Mouse (Mus musculus) intestine, embryonic 15.5 days (tissue): ENCODE results near the gene Psmb7. TPM values are rescaled to one million over a fixed set of nuclear protein-coding genes. Genes with fewer than 3 reads are reported as not detected.

Experiments
- ATAC-seq: fragments of 200-750 bp; cut with Nextera tagmentation; 2 replicates; pipeline ENCODE4 v1.8.0; 2017; ENCODE audit warnings: moderate TSS enrichment, moderate library complexity
- H3K27ac ChIP-seq: fragments of 300-500 bp; sonication (generic); 2 replicates; pipeline ENCODE4 v1.5.1; 2015; ENCODE audit warnings: mild to moderate bottlenecking, inconsistent platforms
- H3K27me3 ChIP-seq: fragments of 300-500 bp; sonication (generic); replicated peaks from 2 replicates; pipeline ENCODE4 v1.6.1; 2015; ENCODE audit warnings: inconsistent platforms
- H3K36me3 ChIP-seq: fragments of 300-500 bp; sonication (generic); 2 replicates; pipeline ENCODE4 v1.6.1; 2015; ENCODE audit warnings: inconsistent platforms
- H3K4me1 ChIP-seq: fragments of 300-500 bp; sonication (generic); replicated peaks from 2 replicates; pipeline ENCODE4 v1.6.1; 2015; ENCODE audit warnings: inconsistent platforms
- H3K4me2 ChIP-seq: fragments of 300-500 bp; sonication (generic); replicated peaks from 2 replicates; pipeline ENCODE4 v1.6.1; 2015; ENCODE audit warnings: mild to moderate bottlenecking, inconsistent platforms
- H3K4me3 ChIP-seq: fragments of 300-500 bp; sonication (generic); replicated peaks from 2 replicates; pipeline ENCODE4 v1.5.1; 2015; ENCODE audit warnings: inconsistent platforms
- H3K9ac ChIP-seq: fragments of 300-500 bp; sonication (generic); 2 replicates; pipeline ENCODE4 v1.6.1; 2015; ENCODE audit warnings: inconsistent platforms
- H3K9me3 ChIP-seq: fragments of 300-500 bp; sonication (generic); 2 replicates; pipeline ENCODE4 v1.6.1; 2016; ENCODE audit warnings: inconsistent platforms
- WGBS: fragments of 180-500 bp; shearing (Covaris S2); methylation state at CpG from one replicate; pipeline ENCODE4 v1.1.7; 2015; 5-methylcytosine and 5-hydroxymethylcytosine counted together
- polyA plus RNA-seq: library from polyadenylated mRNA; unstranded; fragments of >200 nt; fragmentation: Nextera tagmentation; extraction: Ambion mirVana; gene quantifications from 2 replicates; pipeline ENCODE4 v1.2.1, GENCODE M21; 2015

The Psmb7 gene
- polyA plus RNA-seq, 1 experiment from 2014 or later, result 247 TPM

DNA sequence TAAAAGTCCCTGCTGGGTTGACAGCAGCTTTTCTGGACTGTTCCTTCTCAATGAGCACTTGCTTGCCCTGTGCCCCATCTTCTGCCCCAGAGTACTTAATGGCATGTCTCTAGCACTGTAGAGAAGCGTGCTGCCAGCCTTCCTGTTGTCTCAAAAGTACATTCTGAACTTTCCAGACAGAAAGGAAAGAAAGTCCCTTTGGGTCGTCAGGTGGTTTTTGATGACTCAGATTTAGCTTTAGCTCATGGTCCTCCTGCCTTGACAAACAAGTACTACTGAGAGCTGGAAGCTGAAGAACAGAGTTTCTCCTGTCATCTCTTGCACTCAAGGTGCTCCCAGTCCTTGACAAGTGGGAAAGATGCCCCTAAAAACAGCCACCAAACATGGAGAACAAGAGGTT is 33.7 kb downstream of the Psmb7 start:
- Histone ChIP-seq H3K36me3 (peaks cover 6% of the 10 kb centered on the region; the same call in 1 of the 2 replicates), H3K9ac (no peak overlapping the region), H3K9me3 (no peaks in the 10 kb centered on the region), H3K27me3 (no peaks in the 10 kb centered on the region), H3K4me1 (no peaks in the 10 kb centered on the region), H3K4me2 (no peak overlapping the region), H3K27ac (no peak overlapping the region), H3K4me3 (no peak overlapping the region)
- ATAC-seq, result no peak
- WGBS, result 92% methylated on average over 2 of the region's 2 CpGs

DNA sequence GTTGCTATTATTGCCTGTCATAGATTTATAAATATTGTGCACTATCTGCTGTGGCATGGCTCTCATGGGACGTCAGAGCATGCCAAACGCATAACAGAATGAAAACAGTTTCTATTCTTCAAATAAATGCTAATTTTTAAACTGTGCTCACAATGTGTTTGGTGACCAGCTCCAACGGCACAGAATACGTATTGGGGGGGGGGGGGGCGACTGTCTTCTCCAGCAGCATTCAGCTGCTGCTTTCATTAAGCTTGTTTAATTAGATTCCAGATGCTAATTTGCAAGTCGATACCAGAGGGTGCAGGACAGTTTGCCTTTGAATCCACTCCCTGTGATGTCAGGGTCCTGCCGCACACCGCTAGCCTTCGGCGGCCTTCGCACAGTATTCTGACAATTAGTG is 34.6 kb downstream of the Psmb7 start:
- 84% methylated on average over 11 of the region's 11 CpGs for WGBS

GRCm38 (mm10) chr2:38608831-38609309 is 35.0 kb downstream of the Psmb7 start:
- Histone ChIP-seq H3K36me3 (peaks cover 6% of the 10 kb centered on the region; the same call in 1 of the 2 replicates), H3K27me3 (no peaks in the 10 kb centered on the region)
- 82% methylated on average over 5 of the region's 5 CpGs for WGBS

More for the DNA sequence above, 34.6 kb downstream of the Psmb7 start:
- Histone ChIP-seq H3K9me3 (no peaks in the 10 kb centered on the region), H3K27me3 (no peaks in the 10 kb centered on the region), H3K4me3 (no peak overlapping the region), H3K4me1 (no peaks in the 10 kb centered on the region), H3K27ac (no peak overlapping the region), H3K9ac (no peak overlapping the region), H3K36me3 (peaks cover 6% of the 10 kb centered on the region; the same call in 1 of the 2 replicates), H3K4me2 (no peak overlapping the region)
- ATAC-seq, result no peak

GRCm38 (mm10) chr2:38607716-38608115 is 36.2 kb downstream of the Psmb7 start:
- Histone ChIP-seq H3K36me3 (peaks cover 6% of the 10 kb centered on the region; the same call in 1 of the 2 replicates), H3K9ac (no peak overlapping the region), H3K4me3 (no peak overlapping the region), H3K9me3 (no peaks in the 10 kb centered on the region), H3K4me1 (no peaks in the 10 kb centered on the region), H3K27ac (no peak overlapping the region), H3K4me2 (no peak overlapping the region), H3K27me3 (no peaks in the 10 kb centered on the region)
- WGBS, result 74% methylated on average over 1 of the region's 1 CpGs
- no peak for ATAC-seq

More at GRCm38 (mm10) chr2:38608831-38609309, 35.0 kb downstream of the Psmb7 start:
- H3K4me2 ChIP-seq, result no peak overlapping the region
- H3K9ac ChIP-seq, result no peak overlapping the region
- H3K4me3 ChIP-seq, result no peak overlapping the region
- H3K27ac ChIP-seq, result no peak overlapping the region
- H3K9me3 ChIP-seq, result no peaks in the 10 kb centered on the region
- no peaks in the 10 kb centered on the region for H3K4me1 ChIP-seq
- no peak for ATAC-seq

DNA sequence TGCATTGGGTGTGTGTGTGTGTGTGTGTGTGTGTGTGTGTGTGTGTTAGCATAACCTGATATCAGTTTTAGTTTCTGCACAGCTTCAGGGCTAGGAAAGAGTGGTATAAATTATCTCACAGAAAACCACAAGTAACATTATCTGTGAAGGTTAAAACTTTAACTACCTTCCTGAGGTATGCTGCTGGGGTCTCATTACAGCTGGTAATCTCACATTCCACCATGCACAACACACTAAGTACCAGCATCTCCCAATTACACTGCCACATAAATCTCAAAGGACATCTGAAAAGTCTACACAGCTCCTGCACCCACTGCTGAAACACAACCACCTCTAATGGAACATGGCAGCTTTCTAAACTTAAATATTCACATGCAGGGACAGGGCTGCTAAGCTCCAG is 43.0 kb downstream of the Psmb7 start:
- Histone ChIP-seq H3K27ac (no peak overlapping the region), H3K9me3 (no peaks in the 10 kb centered on the region), H3K4me1 (no peaks in the 10 kb centered on the region), H3K4me2 (no peak overlapping the region), H3K4me3 (no peak overlapping the region), H3K9ac (no peak overlapping the region), H3K36me3 (no peaks in the 10 kb centered on the region), H3K27me3 (no peaks in the 10 kb centered on the region)
- ATAC-seq, result no peak

GRCm38 (mm10) chr2:38598395-38598794 is 45.5 kb downstream of the Psmb7 start:
- ATAC-seq, result no peak
- H3K4me2 ChIP-seq, result no peak overlapping the region
- H3K4me1 ChIP-seq, result no peaks in the 10 kb centered on the region
- no peak overlapping the region for H3K4me3 ChIP-seq
- H3K36me3 ChIP-seq, result no peaks in the 10 kb centered on the region
- no peak overlapping the region for H3K27ac ChIP-seq
- no peak overlapping the region for H3K9ac ChIP-seq
- no peaks in the 10 kb centered on the region for H3K27me3 ChIP-seq
- WGBS, result 93% methylated on average over 2 of the region's 2 CpGs
- no peaks in the 10 kb centered on the region for H3K9me3 ChIP-seq

GRCm38 (mm10) chr2:38597896-38598295 is 46.0 kb downstream of the Psmb7 start:
- Histone ChIP-seq H3K27ac (no peak overlapping the region), H3K9me3 (no peaks in the 10 kb centered on the region), H3K36me3 (no peaks in the 10 kb centered on the region), H3K27me3 (no peaks in the 10 kb centered on the region), H3K4me2 (no peak overlapping the region), H3K4me1 (no peaks in the 10 kb centered on the region), H3K9ac (no peak overlapping the region), H3K4me3 (no peak overlapping the region)
- no peak for ATAC-seq
- WGBS, result 96% methylated on average over 1 of the region's 1 CpGs

DNA sequence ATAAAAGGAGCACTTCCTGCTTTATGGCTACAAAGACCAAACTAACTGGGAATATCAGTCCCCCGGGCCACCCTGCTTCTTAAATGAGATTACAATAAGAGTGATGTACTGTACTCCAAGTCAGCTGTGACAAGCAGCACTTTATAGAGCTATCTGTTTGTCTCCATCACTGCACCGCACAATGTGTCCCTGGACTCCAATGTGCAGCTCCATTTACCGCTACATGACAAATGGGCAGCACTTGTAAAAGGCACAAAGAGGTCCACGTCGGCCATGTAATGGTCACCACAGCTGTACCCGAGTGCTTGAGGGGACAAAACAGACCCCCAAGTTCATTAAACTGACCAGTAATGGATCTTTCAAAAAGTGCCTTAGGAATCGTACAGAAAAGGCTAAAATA is 49.0 kb downstream of the Psmb7 start:
- Histone ChIP-seq H3K9ac (no peak overlapping the region), H3K4me2 (no peak overlapping the region), H3K4me3 (no peak overlapping the region), H3K27me3 (no peaks in the 10 kb centered on the region), H3K36me3 (0 out of 2 replicates have a peak, but pooled peaks cover 7% of the 10 kb centered on the region), H3K4me1 (0 out of 2 replicates have a peak, but pooled peaks cover 3% of the 10 kb centered on the region), H3K9me3 (no peaks in the 10 kb centered on the region), H3K27ac (no peak overlapping the region)
- no peak for ATAC-seq
- 67% methylated on average over 7 of the region's 7 CpGs for WGBS

- Histone ChIP-seq H3K27ac (no peak overlapping the region), H3K36me3 (peaks cover 22% of the 10 kb centered on the region), H3K4me1 (0 out of 2 replicates have a peak, but pooled peaks cover 3% of the 10 kb centered on the region), H3K27me3 (no peaks in the 10 kb centered on the region), H3K4me2 (no peak overlapping the region), H3K9ac (no peak overlapping the region), H3K4me3 (no peak overlapping the region), H3K9me3 (no peaks in the 10 kb centered on the region)
- ATAC-seq, result no peak
- WGBS, result 65% methylated on average over 6 of the region's 6 CpGs
Measured at GRCm38 (mm10) chr2:38591751-38592459, 52.0 kb downstream of the Psmb7 start.

- no peaks in the 10 kb centered on the region for H3K27me3 ChIP-seq
- no peak overlapping the region for H3K4me3 ChIP-seq
- no peaks in the 10 kb centered on the region for H3K4me1 ChIP-seq
- no peak overlapping the region for H3K4me2 ChIP-seq
- H3K36me3 ChIP-seq, result peaks cover 34% of the 10 kb centered on the region
- 60% methylated on average over 6 of the region's 6 CpGs for WGBS
- no peak overlapping the region for H3K27ac ChIP-seq
- H3K9me3 ChIP-seq, result no peaks in the 10 kb centered on the region
- ATAC-seq, result no peak
- H3K9ac ChIP-seq, result no peak overlapping the region
Measured at GRCm38 (mm10) chr2:38586733-38587132, 57.2 kb downstream of the Psmb7 start.

- Histone ChIP-seq H3K27ac (no peak overlapping the region), H3K4me1 (no peaks in the 10 kb centered on the region), H3K4me3 (no peak overlapping the region), H3K9me3 (no peaks in the 10 kb centered on the region), H3K4me2 (no peak overlapping the region), H3K9ac (no peak overlapping the region), H3K36me3 (peaks cover 31% of the 10 kb centered on the region), H3K27me3 (no peaks in the 10 kb centered on the region)
- WGBS, result 50% methylated on average over 5 of the region's 5 CpGs
- peak; percentile 47 for ATAC-seq
Measured at GRCm38 (mm10) chr2:38585379-38585736, 58.5 kb downstream of the Psmb7 start.

DNA sequence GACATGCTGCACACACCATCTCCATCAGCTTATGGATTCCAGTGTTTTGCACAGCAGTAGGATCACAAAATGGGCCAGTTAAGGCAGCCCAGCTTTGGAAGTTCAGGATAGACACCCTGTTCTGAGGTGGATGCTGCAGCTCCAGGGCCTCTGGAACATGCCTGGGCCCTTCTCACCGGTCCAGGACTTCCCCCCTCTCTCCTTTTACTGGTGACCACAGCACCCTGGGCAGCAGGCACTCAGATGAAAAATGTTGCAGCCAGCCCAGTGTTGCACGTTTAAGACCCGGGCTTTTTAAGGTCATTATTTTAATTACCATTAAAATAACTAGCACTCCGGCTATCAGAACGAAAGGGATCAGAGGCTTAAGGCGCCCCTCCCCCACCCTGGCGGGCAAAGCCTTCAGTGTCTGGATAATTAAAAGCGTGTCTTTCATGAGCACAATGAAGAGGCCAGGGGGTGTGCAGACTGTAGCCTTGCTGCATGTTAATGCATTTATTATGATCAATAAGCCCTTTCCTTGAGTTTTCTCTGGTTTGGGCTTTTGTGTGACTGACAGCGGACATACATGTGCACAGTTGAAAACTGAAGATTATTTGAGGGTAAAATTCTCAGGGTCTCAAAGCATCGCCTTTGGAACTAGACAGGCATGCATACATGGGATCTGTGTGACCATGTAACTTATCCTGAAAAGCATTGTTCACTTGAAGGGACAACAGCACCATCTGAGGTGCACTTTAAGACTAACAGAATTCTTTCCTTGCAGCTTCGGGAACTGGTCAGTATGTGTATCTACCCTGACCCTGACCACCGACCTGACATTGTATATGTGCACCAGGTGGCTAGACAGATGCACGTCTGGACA is 59.1 kb downstream of the Psmb7 start:
- H3K4me2 ChIP-seq, result no peak overlapping the region
- H3K36me3 ChIP-seq, result peaks cover 26% of the 10 kb centered on the region
- 63% methylated on average over 13 of the region's 13 CpGs for WGBS
- no peak overlapping the region for H3K9ac ChIP-seq
- no peaks in the 10 kb centered on the region for H3K9me3 ChIP-seq
- ATAC-seq, result no peak
- H3K4me1 ChIP-seq, result no peaks in the 10 kb centered on the region
- H3K4me3 ChIP-seq, result no peak overlapping the region
- no peaks in the 10 kb centered on the region for H3K27me3 ChIP-seq
- H3K27ac ChIP-seq, result no peak overlapping the region
